Mouse (Mus musculus) CH12.LX (cell line): ENCODE measurements around the gene Scarb2. TPM values are rescaled to one million over a fixed set of nuclear protein-coding genes. Genes with fewer than 3 reads are reported as not detected.

ENCODE experiments used
- DNase-seq: peaks from one replicate; pipeline ENCODE4 v3.0.0-alpha.2; 2013; ENCODE audit errors: extremely low read depth
- H3K27ac ChIP-seq: 2 replicates; pipeline ENCODE4 v1.5.1; 2012; ENCODE audit warnings: low read depth, mild to moderate bottlenecking, control low read depth, moderate library complexity; ENCODE audit not compliant: insufficient read depth
- H3K27me3 ChIP-seq: replicated peaks from 2 replicates; pipeline ENCODE3; 2012; ENCODE audit warnings: inconsistent platforms
- H3K36me3 ChIP-seq, 2 experiments: replicated peaks in 1 of 2; 2 replicates each; pipeline versions ENCODE3 to v1.6.1; 2012; ENCODE audit warnings: inconsistent platforms in 1 of 2, low read length in 1 of 2, mild to moderate bottlenecking in 1 of 2, mixed read lengths in 1 of 2, moderate library complexity in 1 of 2; ENCODE audit not compliant: control insufficient read depth in 1 of 2, insufficient read depth in 1 of 2
- H3K4me1 ChIP-seq, 2 experiments: 2 replicates each; pipeline ENCODE4 v1.6.1; 2012; ENCODE audit warnings: inconsistent platforms in 1 of 2, moderate library complexity in 1 of 2; ENCODE audit not compliant: insufficient read depth in 2 of 2, control insufficient read depth in 1 of 2
- H3K4me2 ChIP-seq: 2 replicates; pipeline ENCODE4 v1.6.1; 2012; ENCODE audit warnings: low read depth, mild to moderate bottlenecking, control low read depth; ENCODE audit not compliant: poor library complexity, insufficient read depth, severe bottlenecking
- H3K4me3 ChIP-seq, 3 experiments: fragments of 150-350 bp in 1 of 3; sonication (generic) in 1 of 3; replicated peaks in 1 of 3; 2 replicates each; pipeline versions ENCODE3 to v1.5.1; 2011 to 2012; ENCODE audit warnings: low read depth in 2 of 3, low read length in 2 of 3, mild to moderate bottlenecking in 2 of 3, moderate library complexity in 2 of 3, control low read depth in 1 of 3, improper control_type of control experiment in 1 of 3, inconsistent platforms in 1 of 3, mixed read lengths in 1 of 3; ENCODE audit not compliant: poor library complexity in 1 of 3
- H3K79me2 ChIP-seq: replicated peaks from 2 replicates; pipeline ENCODE4 v1.6.1; 2012; ENCODE audit warnings: mild to moderate bottlenecking, moderate library complexity; ENCODE audit not compliant: control insufficient read depth, poor library complexity, insufficient read depth, severe bottlenecking; ENCODE audit errors: extremely low read depth
- H3K9ac ChIP-seq: 2 replicates; pipeline ENCODE4 v1.6.1; 2012; ENCODE audit warnings: low read depth, mild to moderate bottlenecking, control low read depth, moderate library complexity; ENCODE audit not compliant: insufficient read depth
- H3K9me3 ChIP-seq: replicated peaks from 2 replicates; pipeline ENCODE3; 2012; ENCODE audit warnings: low read length, inconsistent platforms, mixed read lengths
- CHD1 ChIP-seq: IDR thresholded peaks from 2 replicates; pipeline ENCODE4 v1.6.1; 2012; ENCODE audit warnings: low read depth, low read length, improper control_type of control experiment, inconsistent platforms
- CHD2 ChIP-seq: IDR thresholded peaks from 2 replicates; pipeline ENCODE4 v1.6.1; 2011; ENCODE audit warnings: low read length, improper control_type of control experiment
- CTCF ChIP-seq, 2 experiments: IDR thresholded peaks in 1 of 2; conservative IDR thresholded peaks in 1 of 2; 2 replicates each; pipeline ENCODE4 v1.5.1; 2011 to 2012; ENCODE audit warnings: low read depth in 2 of 2, low read length in 2 of 2, improper control_type of control experiment in 1 of 2, inconsistent platforms in 1 of 2, mild to moderate bottlenecking in 1 of 2, moderate library complexity in 1 of 2
- ETS1 ChIP-seq: conservative IDR thresholded peaks from 2 replicates; pipeline ENCODE4 v1.6.1; 2012; ENCODE audit warnings: low read depth, mild to moderate bottlenecking, inconsistent platforms, low read length, improper control_type of control experiment, moderate library complexity
- GABPA ChIP-seq: IDR thresholded peaks from 2 replicates; pipeline ENCODE4 v1.6.1; 2012; ENCODE audit warnings: low read depth, low read length, improper control_type of control experiment, inconsistent platforms; ENCODE audit not compliant: insufficient replicate concordance
- HCFC1 ChIP-seq: IDR thresholded peaks from 2 replicates; pipeline ENCODE4 v1.6.1; 2012; ENCODE audit warnings: low read depth, mild to moderate bottlenecking, inconsistent platforms, low read length, improper control_type of control experiment
- IRF4 ChIP-seq: IDR thresholded peaks from 2 replicates; pipeline ENCODE4 v1.6.1; 2014; ENCODE audit warnings: low read depth, mild to moderate bottlenecking, inconsistent platforms, low read length, improper control_type of control experiment
- JUND ChIP-seq: conservative IDR thresholded peaks from 2 replicates; pipeline ENCODE4 v1.6.1; 2011; ENCODE audit warnings: low read depth, low read length, improper control_type of control experiment
- MAX ChIP-seq: IDR thresholded peaks from 2 replicates; pipeline ENCODE4 v1.6.1; 2011; ENCODE audit warnings: low read length, improper control_type of control experiment
- NELFE ChIP-seq: IDR thresholded peaks from 2 replicates; pipeline ENCODE4 v1.6.1; 2011; ENCODE audit warnings: low read depth, low read length, improper control_type of control experiment
- NRF1 ChIP-seq: IDR thresholded peaks from 2 replicates; pipeline ENCODE4 v1.6.1; 2014; ENCODE audit warnings: low read depth, mild to moderate bottlenecking, inconsistent platforms, low read length, improper control_type of control experiment, moderate library complexity
- PAX5 ChIP-seq: IDR thresholded peaks from 2 replicates; pipeline ENCODE4 v1.6.1; 2012; ENCODE audit warnings: low read length, inconsistent platforms, mixed read lengths
- POLR2A ChIP-seq: IDR thresholded peaks from 2 replicates; pipeline ENCODE4 v1.6.1; 2011; ENCODE audit warnings: low read depth, mild to moderate bottlenecking, improper control_type of control experiment, low read length
- POLR2AphosphoS2 ChIP-seq: IDR thresholded peaks from 2 replicates; pipeline ENCODE4 v1.6.1; 2011; ENCODE audit warnings: low read depth, low read length, improper control_type of control experiment
- RCOR1 ChIP-seq: conservative IDR thresholded peaks from 2 replicates; pipeline ENCODE4 v1.6.1; 2012; ENCODE audit warnings: low read depth, mild to moderate bottlenecking, inconsistent platforms, low read length, improper control_type of control experiment
- SIN3A ChIP-seq: IDR thresholded peaks from 2 replicates; pipeline ENCODE4 v1.6.1; 2012; ENCODE audit warnings: low read length, improper control_type of control experiment, inconsistent platforms
- TBP ChIP-seq: conservative IDR thresholded peaks from 2 replicates; pipeline ENCODE4 v1.6.1; 2011; ENCODE audit warnings: low read depth, low read length, improper control_type of control experiment
- TCF12 ChIP-seq: IDR thresholded peaks from 2 replicates; pipeline ENCODE4 v1.6.1; 2014; ENCODE audit warnings: low read depth, mild to moderate bottlenecking, inconsistent platforms, low read length, improper control_type of control experiment
- USF1 ChIP-seq: IDR thresholded peaks from 2 replicates; pipeline ENCODE4 v1.6.1; 2014; ENCODE audit warnings: low read depth, mild to moderate bottlenecking, inconsistent platforms, low read length, improper control_type of control experiment
- USF2 ChIP-seq: conservative IDR thresholded peaks from 2 replicates; pipeline ENCODE4 v1.6.1; 2011; ENCODE audit warnings: low read depth, low read length, improper control_type of control experiment
- ZC3H11A ChIP-seq: IDR thresholded peaks from 2 replicates; pipeline ENCODE4 v1.6.1; 2012; ENCODE audit warnings: low read depth, mild to moderate bottlenecking, inconsistent platforms, low read length, improper control_type of control experiment
- dilution Hi-C: fragments of 300-500 bp; cut with MboI; formaldehyde crosslinking; loops from 2 replicates; pipeline ENCODE4 v1.14.3; 2020; ENCODE audit warnings: low sequenced_read_pairs; ENCODE audit not compliant: extremely low pct_unique_long_range_greater_than_20kb, extremely low pct_ligation_motif_present
- in situ Hi-C: fragments of 300-500 bp; cut with MboI; formaldehyde crosslinking; loops from 3 replicates; pipeline ENCODE4 v1.14.3; 2019; ENCODE audit warnings: low sequenced_read_pairs, low pct_ligation_motif_present, low pct_unique_long_range_greater_than_20kb, mixed read lengths
- polyA plus RNA-seq: library from polyadenylated mRNA; unstranded; fragments of >175 nt; gene quantifications from 2 replicates; pipeline ENCODE4 v1.2.1, GENCODE M21; 2012; ENCODE audit warnings: low read depth; ENCODE audit not compliant: insufficient read length
- total RNA-seq, 2 experiments: library from RNA; depleted of rRNA; stranded (reverse); fragments of 300-350 nt in 1 of 2; fragments of >200 nt in 1 of 2; gene quantifications; 2 replicates each; pipeline ENCODE4 v1.2.3; 2012 to 2014

Gene Scarb2
- total and polyA plus RNA-seq, 3 experiments, result 7.2 to 9.5 (median 9.2) TPM

DNA sequence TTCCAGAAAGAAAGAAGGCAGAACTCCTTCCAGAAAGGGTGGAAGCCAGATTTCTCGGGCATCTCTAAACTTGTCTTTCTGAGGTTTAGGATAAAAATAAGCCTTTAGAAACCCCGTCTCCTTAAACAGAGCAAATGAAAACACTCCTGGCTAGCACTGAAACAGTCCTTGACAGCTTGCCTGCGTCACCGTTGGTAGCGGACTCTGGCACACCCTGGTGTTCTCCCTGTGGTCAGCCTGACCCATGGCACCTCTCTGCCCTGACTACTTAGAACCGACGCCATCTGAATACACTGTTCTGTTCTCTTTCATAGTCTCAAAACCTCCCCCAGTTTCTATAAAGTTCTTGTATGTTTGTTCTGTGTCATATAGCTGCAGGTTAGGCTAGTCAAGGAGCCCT lies 17.7 kb downstream of the Scarb2 start:
- Histone ChIP-seq H3K4me1 (peaks cover 22 to 55% of the 10 kb centered on the region in 2 experiments), H3K79me2 (no peaks in the 10 kb centered on the region), H3K9ac (no peak overlapping the region), H3K27me3 (no peaks in the 10 kb centered on the region), H3K4me2 (peak overlapping the region; percentile 57; the same call in 1 of the 2 replicates), H3K9me3 (peaks cover 10% of the 10 kb centered on the region), H3K36me3 (peaks cover 0 to 11% of the 10 kb centered on the region in 2 experiments), H3K27ac (peak overlapping the region; percentile 56; the same call in 1 of the 2 replicates), H3K4me3 (no peak overlapping the region)
- DNase-seq, result no peak
- TF ChIP-seq TCF12, result no peak
- TF ChIP-seq NRF1, result no peak
- TF ChIP-seq JUND, result no peak
- TF ChIP-seq CTCF (conservative IDR thresholded peaks at IDR 0.05 in 1 of 2, IDR thresholded peaks at IDR 0.05 in 1 of 2; ENCODE audit: low read depth in 2 of 2, low read length in 2 of 2), result no peak
- no peak for TF ChIP-seq TBP
- TF ChIP-seq CHD1, result no peak
- no peak for TF ChIP-seq HCFC1
- in situ Hi-C loops, result no loop called here
- dilution Hi-C loops, result no loop called here

DNA sequence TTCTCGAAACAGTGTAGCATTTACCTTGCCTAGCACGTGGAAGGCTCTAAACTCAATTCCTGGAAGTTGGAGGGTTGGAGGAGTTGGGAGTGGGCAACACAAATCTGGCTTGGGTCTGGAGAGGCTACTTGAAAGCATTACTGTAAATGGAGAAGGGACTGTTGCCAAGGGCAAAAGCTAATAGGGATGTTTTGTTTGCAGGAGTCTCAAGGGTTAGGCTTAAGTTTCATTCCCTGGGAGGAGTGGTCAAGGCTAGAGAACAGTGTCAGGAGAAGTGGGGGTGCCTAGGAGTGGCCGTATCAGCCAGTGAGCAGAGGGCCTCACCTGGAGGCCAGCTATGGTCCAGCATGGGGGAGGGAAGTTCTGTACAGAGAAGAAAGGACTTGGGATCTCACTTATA lies 18.2 kb downstream of the Scarb2 start:
- no peak overlapping the region for H3K4me2 ChIP-seq
- H3K4me3 ChIP-seq, result no peak overlapping the region
- H3K4me1 ChIP-seq, result peaks cover 22 to 55% of the 10 kb centered on the region in 2 experiments
- DNase-seq, result no peak
- no peaks in the 10 kb centered on the region for H3K27me3 ChIP-seq
- no peak overlapping the region for H3K27ac ChIP-seq
- no peak overlapping the region for H3K9ac ChIP-seq
- H3K36me3 ChIP-seq, result peaks cover 0 to 14% of the 10 kb centered on the region in 2 experiments
- dilution Hi-C loops, result no loop called here
- TF ChIP-seq POLR2A (no peak), SIN3A (no peak), USF1 (no peak), HCFC1 (no peak), RCOR1 (no peak), USF2 (no peak), CHD2 (no peak), MAX (no peak), NELFE (no peak), TCF12 (no peak), ETS1 (no peak), JUND (no peak), POLR2AphosphoS2 (no peak), IRF4 (no peak), CHD1 (no peak), PAX5 (no peak), CTCF (conservative IDR thresholded peaks at IDR 0.05 in 1 of 2, IDR thresholded peaks at IDR 0.05 in 1 of 2; ENCODE audit: low read depth in 2 of 2, low read length in 2 of 2) (no peak), ZC3H11A (no peak), GABPA (no peak)
- in situ Hi-C loops, result no loop called here
- peaks cover 10% of the 10 kb centered on the region for H3K9me3 ChIP-seq
- H3K79me2 ChIP-seq, result no peaks in the 10 kb centered on the region
